Mouse (Mus musculus): ENCODE data around the gene Zer1.
"Not testable (repeated sequence)": the region's sequence is repeated elsewhere in the genome, so short reads cannot be mapped to it uniquely, and the experiment has no call there.

Zer1 gene

GRCm38 (mm10) chr2:30152616-30153015, 28.2 kb upstream of the Zer1 start:
- H3K4me1 ChIP-seq (replicated peaks; ENCODE audit: low read depth, low read length), result peaks cover 63% of the 10 kb centered on the region
- no peaks in the 10 kb centered on the region for H3K27me3 ChIP-seq (ENCODE audit: insufficient read depth, low read length)
- no peaks in the 10 kb centered on the region for H3K9me3 ChIP-seq (ENCODE audit: low read length)
- TF ChIP-seq CTCF (conservative IDR thresholded peaks at IDR 0.05; ENCODE audit: low read length) (no peak), POU5F1 (IDR thresholded peaks at IDR 0.05; ENCODE audit: borderline replicate concordance, low read length) (no peak), NANOG (IDR thresholded peaks at IDR 0.05; ENCODE audit: borderline replicate concordance, low read length) (no peak)
- H3K36me3 ChIP-seq (ENCODE audit: insufficient read depth, low read length), result peaks cover 46% of the 10 kb centered on the region
- H3K4me3 ChIP-seq (replicated peaks; ENCODE audit: low read length), result no peak overlapping the region

GRCm38 (mm10) chr2:30151840-30152239, 27.5 kb upstream of the Zer1 start:
- Histone ChIP-seq H3K4me3 (replicated peaks; ENCODE audit: low read length) (no peak overlapping the region), H3K27me3 (ENCODE audit: insufficient read depth, low read length) (no peaks in the 10 kb centered on the region), H3K36me3 (ENCODE audit: insufficient read depth, low read length) (peaks cover 54% of the 10 kb centered on the region), H3K4me1 (replicated peaks; ENCODE audit: low read depth, low read length) (peaks cover 59% of the 10 kb centered on the region), H3K9me3 (ENCODE audit: low read length) (no peaks in the 10 kb centered on the region)
- TF ChIP-seq POU5F1 (IDR thresholded peaks at IDR 0.05; ENCODE audit: borderline replicate concordance, low read length) (no peak), CTCF (conservative IDR thresholded peaks at IDR 0.05; ENCODE audit: low read length) (no peak), NANOG (IDR thresholded peaks at IDR 0.05; ENCODE audit: borderline replicate concordance, low read length) (no peak)

- no peaks in the 10 kb centered on the region for H3K9me3 ChIP-seq (ENCODE audit: low read length)
- H3K36me3 ChIP-seq (ENCODE audit: insufficient read depth, low read length), result peaks cover 90% of the 10 kb centered on the region
- H3K27me3 ChIP-seq (ENCODE audit: insufficient read depth, low read length), result no peaks in the 10 kb centered on the region
- TF ChIP-seq POU5F1 (IDR thresholded peaks at IDR 0.05; ENCODE audit: borderline replicate concordance, low read length) (no peak), CTCF (conservative IDR thresholded peaks at IDR 0.05; ENCODE audit: low read length) (no peak), NANOG (IDR thresholded peaks at IDR 0.05; ENCODE audit: borderline replicate concordance, low read length) (no peak)
- peaks cover 62% of the 10 kb centered on the region for H3K4me1 ChIP-seq (replicated peaks; ENCODE audit: low read depth, low read length)
- H3K4me3 ChIP-seq (replicated peaks; ENCODE audit: low read length), result no peak overlapping the region
Measured at GRCm38 (mm10) chr2:30147466-30147865, 23.1 kb upstream of the Zer1 start.

GRCm38 (mm10) chr2:30144436-30144835, 20.1 kb upstream of the Zer1 start:
- Histone ChIP-seq H3K4me3 (replicated peaks; ENCODE audit: low read length) (no peak overlapping the region), H3K36me3 (ENCODE audit: insufficient read depth, low read length) (peaks cover 98% of the 10 kb centered on the region), H3K9me3 (ENCODE audit: low read length) (no peaks in the 10 kb centered on the region), H3K27me3 (ENCODE audit: insufficient read depth, low read length) (no peaks in the 10 kb centered on the region), H3K4me1 (replicated peaks; ENCODE audit: low read depth, low read length) (peaks cover 52% of the 10 kb centered on the region)
- TF ChIP-seq CTCF (conservative IDR thresholded peaks at IDR 0.05; ENCODE audit: low read length), result no peak
- TF ChIP-seq POU5F1 (IDR thresholded peaks at IDR 0.05; ENCODE audit: borderline replicate concordance, low read length), result no peak
- no peak for TF ChIP-seq NANOG (IDR thresholded peaks at IDR 0.05; ENCODE audit: borderline replicate concordance, low read length)

GRCm38 (mm10) chr2:30140021-30140420, 15.6 kb upstream of the Zer1 start:
- H3K9me3 ChIP-seq (ENCODE audit: low read length); H3K4me3 ChIP-seq (replicated peaks; ENCODE audit: low read length); H3K27me3 ChIP-seq (ENCODE audit: insufficient read depth, low read length): not testable (repeated sequence)
- Histone ChIP-seq H3K4me1 (replicated peaks; ENCODE audit: low read depth, low read length) (peaks cover 66% of the 10 kb centered on the region), H3K36me3 (ENCODE audit: insufficient read depth, low read length) (peaks cover 95% of the 10 kb centered on the region)

GRCm38 (mm10) chr2:30136458-30136857, 12.1 kb upstream of the Zer1 start:
- peak overlapping the region; percentile 96 for H3K4me3 ChIP-seq (replicated peaks; ENCODE audit: low read length)

GRCm38 (mm10) chr2:30134928-30135620, 10.7 kb upstream of the Zer1 start:
- peak overlapping the region; percentile 96 for H3K4me3 ChIP-seq (replicated peaks; ENCODE audit: low read length)
- H3K9me3 ChIP-seq (ENCODE audit: low read length), result peaks cover 16% of the 10 kb centered on the region
- TF ChIP-seq CTCF (conservative IDR thresholded peaks at IDR 0.05; ENCODE audit: low read length) (no peak), NANOG (IDR thresholded peaks at IDR 0.05; ENCODE audit: borderline replicate concordance, low read length) (peak; percentile 78)
- peaks cover 46% of the 10 kb centered on the region for H3K36me3 ChIP-seq (ENCODE audit: insufficient read depth, low read length)
- H3K27me3 ChIP-seq (ENCODE audit: insufficient read depth, low read length), result no peaks in the 10 kb centered on the region
- peaks cover 65% of the 10 kb centered on the region for H3K4me1 ChIP-seq (replicated peaks; ENCODE audit: low read depth, low read length)

More at GRCm38 (mm10) chr2:30136458-30136857, 12.1 kb upstream of the Zer1 start:
- Histone ChIP-seq H3K27me3 (ENCODE audit: insufficient read depth, low read length) (no peaks in the 10 kb centered on the region), H3K9me3 (ENCODE audit: low read length) (peaks cover 4% of the 10 kb centered on the region), H3K4me1 (replicated peaks; ENCODE audit: low read depth, low read length) (peaks cover 79% of the 10 kb centered on the region), H3K36me3 (ENCODE audit: insufficient read depth, low read length) (peaks cover 60% of the 10 kb centered on the region)
- TF ChIP-seq POU5F1 (IDR thresholded peaks at IDR 0.05; ENCODE audit: borderline replicate concordance, low read length) (no peak), CTCF (conservative IDR thresholded peaks at IDR 0.05; ENCODE audit: low read length) (no peak), NANOG (IDR thresholded peaks at IDR 0.05; ENCODE audit: borderline replicate concordance, low read length) (no peak)

GRCm38 (mm10) chr2:30134378-30134711, 10.0 kb upstream of the Zer1 start:
- no peak for TF ChIP-seq POU5F1 (IDR thresholded peaks at IDR 0.05; ENCODE audit: borderline replicate concordance, low read length)
- no peak for TF ChIP-seq CTCF (conservative IDR thresholded peaks at IDR 0.05; ENCODE audit: low read length)
- no peak for TF ChIP-seq NANOG (IDR thresholded peaks at IDR 0.05; ENCODE audit: borderline replicate concordance, low read length)
- peaks cover 23% of the 10 kb centered on the region for H3K9me3 ChIP-seq (ENCODE audit: low read length)

More at GRCm38 (mm10) chr2:30134378-30134711, 10.0 kb upstream of the Zer1 start:
- Histone ChIP-seq H3K36me3 (ENCODE audit: insufficient read depth, low read length) (peaks cover 44% of the 10 kb centered on the region), H3K4me3 (replicated peaks; ENCODE audit: low read length) (peak overlapping the region; percentile 96), H3K27me3 (ENCODE audit: insufficient read depth, low read length) (no peaks in the 10 kb centered on the region), H3K4me1 (replicated peaks; ENCODE audit: low read depth, low read length) (peaks cover 63% of the 10 kb centered on the region)

Measured in E14TG2a.4 (cell line).